30 mouse cellular contexts compared by ENCODE assay signal in the genomic region with DNA sequence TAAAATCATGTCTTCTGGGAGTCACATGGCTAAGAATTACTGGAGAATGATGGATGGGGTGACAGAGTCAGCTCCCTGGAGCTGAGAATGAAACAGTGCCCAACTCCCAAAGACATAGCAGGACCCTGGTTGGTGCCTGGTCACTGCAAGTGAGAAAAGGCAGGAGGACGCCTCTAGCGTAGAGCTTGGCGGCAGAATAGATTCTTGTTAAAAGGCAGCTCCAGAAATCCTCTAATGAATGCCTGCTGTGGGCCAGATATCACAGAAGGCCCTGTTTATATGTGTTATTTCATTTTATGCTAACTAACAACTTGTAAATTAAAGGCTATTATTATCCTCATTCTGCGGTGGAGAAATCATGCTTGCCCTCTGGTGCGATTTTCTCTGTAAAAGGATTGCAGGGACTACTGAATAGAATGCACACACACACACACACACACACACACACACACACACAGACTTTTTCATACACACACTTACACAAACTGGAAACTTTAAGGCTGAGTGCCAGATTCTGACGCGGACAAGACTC.
DNase-seq lines count a peak whose midpoint lies in the region; ATAC-seq and TF ChIP-seq lines count a peak whose summit lies in the region.
"Had no signal": no experiment of that assay in that cellular context is flagged by ENCODE, and none has a peak within 500 bp of the region (broad histone marks: within the 10 kb centered on the region; RNA-seq: fewer than 3 reads in every experiment).

No protein-coding gene starts in this region.

- H3K27me3 ChIP-seq in forebrain, embryonic 14.5 days (replicated peaks; ENCODE audit: control insufficient read depth, insufficient read depth, low read length) = no peaks in the 10 kb centered on the region
- H3K27me3 ChIP-seq in forebrain, embryonic 12.5 days = no peaks in the 10 kb centered on the region
- no peaks in the 10 kb centered on the region for H3K27me3 ChIP-seq in midbrain, postnatal 0 days (ENCODE audit: insufficient read depth, low read length)
- H3K27me3 ChIP-seq in midbrain, embryonic 14.5 days (ENCODE audit: control insufficient read depth, insufficient read depth, low read length) = no peaks in the 10 kb centered on the region
- H3K27me3 ChIP-seq in forebrain, embryonic 16.5 days (replicated peaks; ENCODE audit: control insufficient read depth, insufficient read depth, low read length) = no peaks in the 10 kb centered on the region
- H3K27me3 ChIP-seq: embryonic facial prominence, embryonic 15.5 days; hindbrain, embryonic 12.5 days; kidney, embryonic 15.5 days; liver, embryonic 12.5 days; neural tube, embryonic 13.5 days had no signal

- H3K4me3 ChIP-seq in forebrain, embryonic 14.5 days (ENCODE audit: low read depth, low read length) = no peak overlapping the region
- no peak overlapping the region for H3K4me3 ChIP-seq in forebrain, embryonic 12.5 days (replicated peaks)
- no peak overlapping the region for H3K4me3 ChIP-seq in midbrain, postnatal 0 days (ENCODE audit: low read depth, low read length)
- no peak overlapping the region for H3K4me3 ChIP-seq in midbrain, embryonic 14.5 days (replicated peaks; ENCODE audit: low read depth, low read length)
- H3K4me3 ChIP-seq in forebrain, embryonic 16.5 days (replicated peaks; ENCODE audit: low read length) = no peak overlapping the region
- H3K4me3 ChIP-seq: embryonic facial prominence, embryonic 15.5 days; gastrocnemius, adult 2 months; hindbrain, embryonic 12.5 days; kidney, embryonic 15.5 days; liver, embryonic 12.5 days; neural tube, embryonic 13.5 days had no signal

- H3K9ac ChIP-seq in forebrain, embryonic 14.5 days (ENCODE audit: low read length) = no peak overlapping the region
- no peak overlapping the region for H3K9ac ChIP-seq in forebrain, embryonic 12.5 days
- H3K9ac ChIP-seq in midbrain, postnatal 0 days (replicated peaks; ENCODE audit: low read length, poor library complexity, severe bottlenecking) = no peak overlapping the region
- no peak overlapping the region for H3K9ac ChIP-seq in midbrain, embryonic 14.5 days (replicated peaks; ENCODE audit: low read length)
- H3K9ac ChIP-seq in forebrain, embryonic 16.5 days (replicated peaks; ENCODE audit: low read depth, low read length) = no peak overlapping the region
- H3K9ac ChIP-seq: embryonic facial prominence, embryonic 15.5 days; hindbrain, embryonic 12.5 days; kidney, embryonic 15.5 days; liver, embryonic 12.5 days; neural tube, embryonic 13.5 days had no signal

- H3K4me2 ChIP-seq in forebrain, embryonic 14.5 days (ENCODE audit: low read length) = no peak overlapping the region
- no peak overlapping the region for H3K4me2 ChIP-seq in forebrain, embryonic 12.5 days
- H3K4me2 ChIP-seq in midbrain, postnatal 0 days (ENCODE audit: low read depth, low read length, poor library complexity, severe bottlenecking) = no peak overlapping the region
- no peak overlapping the region for H3K4me2 ChIP-seq in midbrain, embryonic 14.5 days (ENCODE audit: low read length)
- H3K4me2 ChIP-seq in forebrain, embryonic 16.5 days (ENCODE audit: low read length) = no peak overlapping the region
- H3K4me2 ChIP-seq: embryonic facial prominence, embryonic 15.5 days; heart, embryonic 11.5 days; hindbrain, embryonic 12.5 days; kidney, embryonic 15.5 days; liver, embryonic 12.5 days; midbrain, embryonic 11.5 days; neural tube, embryonic 13.5 days had no signal

- peak; percentile 54 for DNase-seq in forebrain, embryonic 14.5 days (ENCODE audit: low spot score)
- peak; percentile 40 for DNase-seq in layer of hippocampus, adult 9-11 months
- DNase-seq in layer of hippocampus, postnatal 25 days (ENCODE audit: extremely low spot score in 1 of 2, low spot score in 1 of 2) = no peak
- peak; percentile 26 for DNase-seq in midbrain, postnatal 0 days (ENCODE audit: low spot score)
- DNase-seq in midbrain, embryonic 14.5 days = no peak
- no peak for DNase-seq in thymus, postnatal 25 days
- DNase-seq: adrenal gland, postnatal 14 days; cerebellum, adult 18-20 months; cerebellum, postnatal 10 days; gastrocnemius, adult 2 months; gastrocnemius, postnatal 36 days; heart, adult 18-20 months; heart, postnatal 36 days; kidney, adult 18-20 months; kidney, postnatal 25 days; left cerebral cortex, postnatal 4 days; lung, adult 18-20 months; lung, postnatal 14 days; thymus, adult 2 months; thymus, postnatal 4 days had no signal

- no peaks in the 10 kb centered on the region for H3K36me3 ChIP-seq in forebrain, embryonic 14.5 days (ENCODE audit: control insufficient read depth, insufficient read depth, low read length)
- H3K36me3 ChIP-seq in forebrain, embryonic 12.5 days (replicated peaks) = no peaks in the 10 kb centered on the region
- no peaks in the 10 kb centered on the region for H3K36me3 ChIP-seq in midbrain, postnatal 0 days (ENCODE audit: insufficient read depth, low read length)
- H3K36me3 ChIP-seq in midbrain, embryonic 14.5 days (ENCODE audit: control insufficient read depth, insufficient read depth, low read length) = no peaks in the 10 kb centered on the region
- no peaks in the 10 kb centered on the region for H3K36me3 ChIP-seq in forebrain, embryonic 16.5 days (ENCODE audit: control insufficient read depth, insufficient read depth)
- H3K36me3 ChIP-seq: embryonic facial prominence, embryonic 15.5 days; hindbrain, embryonic 12.5 days; kidney, embryonic 15.5 days; liver, embryonic 12.5 days; neural tube, embryonic 13.5 days had no signal

- H3K4me1 ChIP-seq in forebrain, embryonic 14.5 days (ENCODE audit: control insufficient read depth, insufficient read depth, low read length) = 0 out of 2 replicates have a peak, but pooled peaks cover 2% of the 10 kb centered on the region
- H3K4me1 ChIP-seq in forebrain, embryonic 12.5 days = no peaks in the 10 kb centered on the region
- H3K4me1 ChIP-seq in midbrain, postnatal 0 days (ENCODE audit: insufficient read depth, low read length) = no peaks in the 10 kb centered on the region
- no peaks in the 10 kb centered on the region for H3K4me1 ChIP-seq in midbrain, embryonic 14.5 days (ENCODE audit: control insufficient read depth, insufficient read depth, low read length)
- peaks cover 21% of the 10 kb centered on the region for H3K4me1 ChIP-seq in forebrain, embryonic 16.5 days (replicated peaks; ENCODE audit: control insufficient read depth, insufficient read depth, low read length)
- H3K4me1 ChIP-seq: embryonic facial prominence, embryonic 15.5 days; kidney, embryonic 15.5 days; liver, embryonic 12.5 days had no signal

- H3K27ac ChIP-seq in forebrain, embryonic 14.5 days (ENCODE audit: low read depth, low read length) = no peak overlapping the region
- no peak overlapping the region for H3K27ac ChIP-seq in forebrain, embryonic 12.5 days
- 0 out of 2 replicates have a peak overlapping the region, but pooled peaks have one; percentile 3 for H3K27ac ChIP-seq in midbrain, postnatal 0 days (ENCODE audit: low read depth, low read length)
- no peak overlapping the region for H3K27ac ChIP-seq in midbrain, embryonic 14.5 days (replicated peaks; ENCODE audit: low read depth, low read length)
- peak overlapping the region; percentile 41; the same call in 1 of the 2 replicates for H3K27ac ChIP-seq in forebrain, embryonic 16.5 days (ENCODE audit: low read length)
- H3K27ac ChIP-seq: embryonic facial prominence, embryonic 15.5 days; gastrocnemius, adult 2 months; hindbrain, embryonic 12.5 days; kidney, embryonic 15.5 days; liver, embryonic 12.5 days; neural tube, embryonic 13.5 days had no signal

- 60% methylated on average over 7 of the region's 7 CpGs for WGBS in forebrain, embryonic 14.5 days
- 78% methylated on average over 7 of the region's 7 CpGs for WGBS in forebrain, embryonic 12.5 days
- WGBS in midbrain, postnatal 0 days = 59% methylated on average over 7 of the region's 7 CpGs
- 79% methylated on average over 7 of the region's 7 CpGs for WGBS in midbrain, embryonic 14.5 days
- 28% methylated on average over 7 of the region's 7 CpGs for WGBS in forebrain, embryonic 16.5 days

- ATAC-seq in forebrain, embryonic 14.5 days = peak; percentile 54
- no peak for ATAC-seq in forebrain, embryonic 12.5 days (ENCODE audit: low FRiP score)
- ATAC-seq in midbrain, postnatal 0 days (ENCODE audit: low FRiP score) = no peak
- ATAC-seq in midbrain, embryonic 14.5 days (ENCODE audit: low FRiP score, low TSS enrichment) = no peak
- ATAC-seq in forebrain, embryonic 16.5 days = peak; percentile 62
- ATAC-seq: liver, embryonic 12.5 days; Patski had no signal

- TF ChIP-seq CTCF in midbrain, postnatal 0 days (IDR thresholded peaks at IDR 0.05) = no peak

- no peaks in the 10 kb centered on the region for H3K9me3 ChIP-seq in forebrain, embryonic 14.5 days (replicated peaks; ENCODE audit: control insufficient read depth, low read length)
- H3K9me3 ChIP-seq in forebrain, embryonic 12.5 days = no peaks in the 10 kb centered on the region
- H3K9me3 ChIP-seq in midbrain, postnatal 0 days (ENCODE audit: low read length) = no peaks in the 10 kb centered on the region
- no peaks in the 10 kb centered on the region for H3K9me3 ChIP-seq in midbrain, embryonic 14.5 days (ENCODE audit: control insufficient read depth, low read length)
- no peaks in the 10 kb centered on the region for H3K9me3 ChIP-seq in forebrain, embryonic 16.5 days (ENCODE audit: control insufficient read depth, low read length)
- H3K9me3 ChIP-seq: embryonic facial prominence, embryonic 15.5 days; hindbrain, embryonic 12.5 days; kidney, embryonic 15.5 days; liver, embryonic 12.5 days; neural tube, embryonic 13.5 days had no signal

Comparison
In these comparisons a context has a peak if more than half of its experiments do, and no peak if none do; other contexts are left out.
1. ATAC-seq: peak in forebrain, embryonic 14.5 days (single experiment) and forebrain, embryonic 16.5 days (single experiment); none in forebrain, embryonic 12.5 days (single experiment), midbrain, postnatal 0 days (single experiment) and midbrain, embryonic 14.5 days (single experiment).
2. DNase-seq: peak in forebrain, embryonic 14.5 days (single experiment), layer of hippocampus, adult 9-11 months (single experiment) and midbrain, postnatal 0 days (single experiment); none in layer of hippocampus, postnatal 25 days (0 of 2), midbrain, embryonic 14.5 days (single experiment) and thymus, postnatal 25 days (single experiment).
3. H3K27ac ChIP-seq: peak in midbrain, postnatal 0 days (single experiment) and forebrain, embryonic 16.5 days (single experiment); none in forebrain, embryonic 14.5 days (single experiment), forebrain, embryonic 12.5 days (single experiment) and midbrain, embryonic 14.5 days (single experiment).